Mouse (Mus musculus) mouse trophoblast stem cell (cell line): Measurements from ENCODE around the gene Spef2.
"Not testable (repeated sequence)": the region's sequence is repeated elsewhere in the genome, so short reads cannot be mapped to it uniquely, and the experiment has no call there.

Source experiments
- in situ Hi-C, 2 experiments: fragments of 300-500 bp; cut with MseI, MboI; formaldehyde crosslinking; loops; 2 replicates in 1 of 2; 3 replicates in 1 of 2; pipeline ENCODE4 v1.15.1; 2025

The Spef2 gene

DNA sequence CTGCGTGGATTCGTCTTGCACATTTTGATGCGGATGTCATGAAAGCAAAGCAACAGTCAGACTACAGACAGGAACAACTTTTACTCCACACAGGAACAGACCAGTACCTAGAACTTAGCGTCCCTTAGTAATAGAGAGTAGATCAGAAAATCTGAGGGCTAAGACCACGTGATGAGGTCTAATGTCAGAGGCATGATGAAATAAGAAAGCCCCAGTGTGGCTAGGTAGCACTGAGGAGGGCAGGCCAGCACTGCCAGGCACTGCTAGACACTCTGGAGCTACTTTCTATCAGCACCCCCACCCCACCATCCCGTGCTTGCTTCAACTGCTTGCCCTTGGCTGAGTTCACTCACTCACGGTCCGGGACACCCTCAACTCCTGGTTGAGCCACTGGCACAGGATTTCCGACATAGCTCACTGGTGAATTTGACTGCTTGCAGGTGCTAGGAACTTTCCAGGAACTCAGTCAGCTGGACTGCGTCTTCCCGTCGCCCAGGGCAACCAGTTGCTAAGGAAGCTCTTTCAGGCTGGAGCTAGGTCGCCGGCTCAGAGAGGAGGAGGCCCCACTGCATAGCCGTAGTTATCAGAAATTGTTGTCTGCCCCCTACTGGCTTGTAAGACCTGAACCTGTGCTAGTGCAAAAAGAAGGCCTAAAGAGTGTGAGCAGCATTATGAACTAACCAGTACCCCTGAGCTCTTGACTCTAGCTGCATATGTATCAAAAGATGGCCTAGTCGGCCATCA, at the start of gene Spef2:
TSS of gene Spef2 (minus strand) at position 510 of the 744 bp plus-strand sequence.
- in situ Hi-C loops, result no loop called here

DNA sequence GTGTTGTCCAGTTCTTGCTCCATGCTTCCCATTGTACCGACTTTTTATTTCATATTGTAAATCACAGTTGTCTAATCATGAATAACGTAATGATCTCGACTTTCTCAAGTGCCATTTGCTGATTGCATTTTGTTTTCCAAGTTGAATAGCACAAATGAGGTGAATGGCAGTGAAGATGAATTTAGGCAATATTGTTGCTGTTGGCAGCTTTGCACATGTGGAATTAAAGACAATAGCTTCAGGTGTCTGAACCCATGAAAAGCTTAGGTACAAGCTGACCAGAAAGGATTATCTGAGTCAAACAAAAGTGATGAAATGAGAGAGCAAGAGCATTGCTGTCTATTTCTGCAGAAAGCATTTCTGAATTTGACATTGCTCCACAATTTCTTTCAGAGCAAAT, 45.5 kb upstream of the Spef2 start:
- in situ Hi-C loops, result no loop called here

- in situ Hi-C loops, result no loop called here
Observed at GRCm38 (mm10) chr15:9788245-9789030, 39.8 kb upstream of the Spef2 start.

- in situ Hi-C loops, result not testable (repeated sequence)
Observed at GRCm38 (mm10) chr15:9774222-9775142, 25.8 kb upstream of the Spef2 start.

GRCm38 (mm10) chr15:9768184-9768918, 19.7 kb upstream of the Spef2 start:
- in situ Hi-C loops, result no loop called here

DNA sequence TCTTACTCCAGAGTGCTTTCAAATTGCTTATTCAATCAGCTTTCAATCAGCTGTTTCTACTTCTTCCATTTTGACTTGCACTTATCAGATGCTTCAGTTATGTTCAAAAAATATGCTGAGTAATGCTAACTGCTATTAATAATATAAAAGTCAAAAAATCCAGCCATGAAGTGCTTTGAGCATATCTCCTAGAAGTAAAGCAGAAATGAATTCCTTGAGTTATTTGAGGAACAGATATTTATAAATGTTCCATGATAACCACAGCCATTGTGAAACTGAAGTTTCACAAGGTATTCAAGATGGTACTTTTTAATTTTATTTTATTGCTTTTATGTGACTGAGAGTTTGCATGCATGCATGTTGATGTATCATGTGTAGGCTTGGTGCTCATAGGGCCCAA, 18.4 kb upstream of the Spef2 start:
- in situ Hi-C loops, result no loop called here

- in situ Hi-C loops, result no loop called here
Observed at GRCm38 (mm10) chr15:9750966-9751365, 2.3 kb upstream of the Spef2 start.

GRCm38 (mm10) chr15:9747410-9748104, 1.1 kb downstream of the Spef2 start:
- in situ Hi-C loops, result no loop called here

GRCm38 (mm10) chr15:9742172-9742571, 6.5 kb downstream of the Spef2 start:
- in situ Hi-C loops, result no loop called here

GRCm38 (mm10) chr15:9714574-9715458, 33.9 kb downstream of the Spef2 start:
- in situ Hi-C loops, result no loop called here

DNA sequence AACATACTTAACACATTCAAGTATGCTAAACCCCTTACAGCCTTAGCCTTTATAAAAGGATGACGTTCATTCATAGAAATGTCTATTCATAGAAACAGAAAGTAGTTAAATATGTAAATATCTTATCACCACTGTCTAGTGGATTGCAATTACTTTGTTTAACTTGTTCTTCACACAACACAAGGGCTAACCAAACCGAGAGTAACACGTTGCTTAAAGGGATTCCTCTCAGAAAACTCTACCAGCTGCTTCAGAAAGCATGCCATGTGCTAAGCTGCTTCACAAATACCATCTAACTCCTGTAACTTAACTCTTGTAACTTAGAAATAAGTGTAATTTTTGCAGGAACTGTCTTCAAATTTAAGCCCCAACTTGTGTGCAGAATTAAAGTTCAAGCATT, 35.0 kb downstream of the Spef2 start:
- in situ Hi-C loops, result no loop called here

DNA sequence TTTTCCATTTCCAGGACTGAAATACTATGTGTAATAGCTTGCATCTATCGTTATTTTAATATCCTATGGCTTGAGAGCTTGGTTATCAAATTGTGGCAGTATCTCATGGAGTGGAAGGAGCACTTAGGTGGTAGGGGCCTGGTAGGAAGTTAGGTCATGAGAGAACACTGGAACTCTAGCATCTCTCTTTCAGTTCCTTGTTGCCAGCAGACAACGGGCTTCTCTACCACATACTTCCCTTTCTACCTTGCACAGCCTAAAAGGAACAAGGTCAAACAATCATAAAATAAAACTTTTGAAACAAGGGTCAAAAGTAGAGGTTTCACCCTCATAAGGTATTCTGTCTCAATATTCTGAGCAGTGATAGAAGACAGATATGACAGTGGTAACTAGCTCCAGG, 38.3 kb downstream of the Spef2 start:
- in situ Hi-C loops, result no loop called here

- in situ Hi-C loops, result no loop called here
Observed at GRCm38 (mm10) chr15:9705830-9706450, 42.7 kb downstream of the Spef2 start.

DNA sequence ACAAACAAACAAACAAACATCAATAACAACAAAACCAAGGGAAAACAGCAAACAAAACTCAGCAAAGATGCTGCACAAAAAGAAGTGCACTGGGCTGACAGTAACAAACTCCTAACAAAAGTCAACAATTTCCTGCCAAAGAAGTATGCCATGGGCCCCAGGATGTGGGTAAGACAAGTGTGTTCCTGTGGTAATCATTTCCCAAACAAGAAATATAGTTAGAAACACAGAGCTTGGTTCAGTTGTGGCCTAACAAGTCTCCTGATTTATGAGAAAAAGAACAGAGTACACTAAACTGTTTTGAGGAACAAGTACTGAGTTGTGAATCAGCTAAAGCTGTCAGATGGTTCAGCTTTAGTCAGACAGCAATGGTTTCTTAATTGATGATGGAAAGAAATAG, 46.8 kb downstream of the Spef2 start:
- in situ Hi-C loops, result no loop called here

DNA sequence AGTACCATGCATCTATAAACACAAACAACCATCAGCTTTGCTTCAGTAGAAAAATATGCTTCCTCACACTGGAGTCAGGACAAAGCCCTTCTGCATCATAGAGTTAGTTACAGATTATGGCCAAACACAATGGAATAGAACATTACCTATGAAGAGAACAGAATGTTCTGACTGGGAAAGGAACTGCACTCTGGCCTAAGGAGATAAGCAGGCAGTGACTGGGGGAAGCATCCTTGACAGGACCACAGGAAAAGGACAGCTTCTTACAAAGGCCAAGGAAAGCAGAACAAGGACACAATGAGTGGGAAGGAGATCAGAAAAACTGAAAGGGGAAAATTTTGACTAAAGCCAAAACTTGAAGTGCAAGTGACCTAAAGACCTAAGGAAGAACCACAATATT, 56.9 kb downstream of the Spef2 start:
- in situ Hi-C loops, result no loop called here

DNA sequence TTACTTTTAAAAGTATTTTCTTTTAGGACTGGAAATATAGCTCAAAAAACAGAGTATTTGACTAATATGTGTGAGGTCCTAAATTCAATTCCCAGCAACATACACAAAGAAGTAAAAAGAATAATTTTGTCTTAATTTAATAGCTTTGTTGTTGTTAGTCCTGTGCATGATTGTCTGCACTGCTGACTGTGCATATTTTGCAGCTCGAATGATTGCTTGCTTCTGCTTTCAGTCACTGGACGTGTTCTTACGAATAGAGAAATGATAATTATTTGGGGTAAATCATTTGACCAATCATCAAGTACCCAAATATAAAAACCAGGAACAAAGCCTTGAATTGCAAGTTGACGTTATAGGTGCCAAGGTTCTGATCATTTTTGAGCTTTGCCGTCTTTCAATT, 57.8 kb downstream of the Spef2 start:
- in situ Hi-C loops, result no loop called here

GRCm38 (mm10) chr15:9690436-9690835, 58.2 kb downstream of the Spef2 start:
- in situ Hi-C loops, result no loop called here

DNA sequence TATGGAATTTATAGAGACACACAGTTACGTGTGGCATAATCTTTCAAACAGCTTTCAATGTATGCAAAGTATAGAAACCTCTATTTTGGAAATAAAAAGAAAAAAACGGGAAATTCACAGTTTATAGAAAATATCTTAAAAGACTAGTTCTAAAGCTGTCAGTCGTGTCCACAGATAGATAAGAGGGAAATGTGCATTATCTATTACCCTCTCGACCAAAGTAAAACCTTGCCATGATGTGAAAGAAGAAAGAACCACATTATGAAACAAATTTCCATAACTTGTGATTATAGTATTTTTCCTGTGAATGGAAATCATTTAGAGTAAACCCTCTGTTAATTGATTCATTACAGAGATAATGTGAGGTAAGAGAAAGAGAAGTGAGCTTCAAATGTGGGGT, 65.2 kb downstream of the Spef2 start:
- in situ Hi-C loops, result no loop called here

GRCm38 (mm10) chr15:9677343-9678036, 71.2 kb downstream of the Spef2 start:
- in situ Hi-C loops, result no loop called here
